Mouse (Mus musculus) fibroblast of lung, adult 2 months (primary cell): ENCODE measurements around the gene Aoc2.
"Not testable (repeated sequence)": the region's sequence is repeated elsewhere in the genome, so short reads cannot be mapped to it uniquely, and the experiment has no call there.

Experiments
- DNase-seq: peaks from one replicate; pipeline ENCODE4 v3.0.0-alpha.2; 2011; ENCODE audit warnings: low read depth

The Aoc2 gene

GRCm38 (mm10) chr11:101315665-101316500 is 9.0 kb upstream of the Aoc2 start, which contains the start of gene Psme3:
Gene Psme3, plus strand, starts transcription at chr11:101316213.
- peak; percentile 70 for DNase-seq

- DNase-seq: no peak
Measured at GRCm38 (mm10) chr11:101316501-101316917, 8.4 kb upstream of the Aoc2 start.

- peak; percentile 30 for DNase-seq
Measured at GRCm38 (mm10) chr11:101323609-101324008, 1.3 kb upstream of the Aoc2 start.

GRCm38 (mm10) chr11:101325201-101325600 is 338 bp downstream of the Aoc2 start:
- DNase-seq: not testable (repeated sequence)

- no peak for DNase-seq
Measured at GRCm38 (mm10) chr11:101326147-101326546, 1.3 kb downstream of the Aoc2 start.

- no peak for DNase-seq
Measured at GRCm38 (mm10) chr11:101327311-101327710, 2.4 kb downstream of the Aoc2 start.

GRCm38 (mm10) chr11:101328941-101329635 is 4.2 kb downstream of the Aoc2 start:
- DNase-seq: peak; percentile 69

GRCm38 (mm10) chr11:101330371-101330924 is 5.6 kb downstream of the Aoc2 start, which contains the start of gene Aoc3:
Gene Aoc3, plus strand, starts transcription at chr11:101330605.
- peak; percentile 46 for DNase-seq

- DNase-seq: not testable (repeated sequence)
Measured at GRCm38 (mm10) chr11:101330961-101331360, 6.1 kb downstream of the Aoc2 start.

- DNase-seq: no peak
Measured at GRCm38 (mm10) chr11:101332537-101332936, 7.7 kb downstream of the Aoc2 start.

- no peak for DNase-seq
Measured at GRCm38 (mm10) chr11:101334023-101334422, 9.2 kb downstream of the Aoc2 start.

- no peak for DNase-seq
Measured at GRCm38 (mm10) chr11:101334516-101334915, 9.7 kb downstream of the Aoc2 start.

GRCm38 (mm10) chr11:101335685-101336084 is 10.8 kb downstream of the Aoc2 start:
- DNase-seq: no peak

GRCm38 (mm10) chr11:101338123-101338760 is 13.4 kb downstream of the Aoc2 start:
- DNase-seq: no peak

GRCm38 (mm10) chr11:101347083-101347775 is 22.4 kb downstream of the Aoc2 start:
- no peak for DNase-seq

- DNase-seq: no peak
Measured at GRCm38 (mm10) chr11:101348774-101349173, 23.9 kb downstream of the Aoc2 start.

- DNase-seq: no peak
Measured at GRCm38 (mm10) chr11:101349216-101349615, 24.4 kb downstream of the Aoc2 start.

- no peak for DNase-seq
Measured at GRCm38 (mm10) chr11:101351100-101351720, 26.3 kb downstream of the Aoc2 start.

- no peak for DNase-seq
Measured at GRCm38 (mm10) chr11:101351721-101352111, 26.9 kb downstream of the Aoc2 start.

- DNase-seq: no peak
Measured at GRCm38 (mm10) chr11:101353436-101353835, 28.6 kb downstream of the Aoc2 start.

- no peak for DNase-seq
Measured at GRCm38 (mm10) chr11:101354438-101355010, 29.7 kb downstream of the Aoc2 start.
